Mouse (Mus musculus) ES-E14 (cell line): Measurements from ENCODE around the gene Cxcr5. TPM values are rescaled to one million over a fixed set of nuclear protein-coding genes. Genes with fewer than 3 reads are reported as not detected.

Source experiments
- DNase-seq: peaks from one replicate; pipeline ENCODE4 v3.0.0-alpha.2; 2013; ENCODE audit warnings: low read depth, low spot score
- H3K27ac ChIP-seq: 2 replicates; pipeline ENCODE4 v1.5.1; 2012; ENCODE audit warnings: low read depth, mild to moderate bottlenecking, low read length, moderate library complexity, mixed read lengths; ENCODE audit not compliant: poor library complexity, insufficient read depth, severe bottlenecking
- H3K36me3 ChIP-seq: 2 replicates; pipeline ENCODE4 v1.6.1; 2012; ENCODE audit warnings: mild to moderate bottlenecking, low read length, moderate library complexity, mixed read lengths; ENCODE audit not compliant: control insufficient read depth, poor library complexity, insufficient read depth, severe bottlenecking
- H3K4me1 ChIP-seq, 2 experiments: fragments of 150-350 bp in 1 of 2; sonication (generic) in 1 of 2; 2 replicates each; pipeline ENCODE4 v1.6.1; 2012; ENCODE audit warnings: low read length in 2 of 2, mild to moderate bottlenecking in 1 of 2, mixed read lengths in 1 of 2; ENCODE audit not compliant: control insufficient read depth in 2 of 2, insufficient read depth in 2 of 2, poor library complexity in 1 of 2
- H3K4me3 ChIP-seq, 2 experiments: fragments of 150-350 bp in 1 of 2; sonication (generic) in 1 of 2; 2 replicates each; pipeline ENCODE4 v1.5.1; 2012; ENCODE audit warnings: low read length in 2 of 2, low read depth in 1 of 2, mild to moderate bottlenecking in 1 of 2, mixed read lengths in 1 of 2; ENCODE audit not compliant: insufficient read depth in 1 of 2, poor library complexity in 1 of 2, severe bottlenecking in 1 of 2
- H3K9ac ChIP-seq: 2 replicates; pipeline ENCODE4 v1.6.1; 2012; ENCODE audit warnings: low read depth, mild to moderate bottlenecking, low read length, mixed read lengths; ENCODE audit not compliant: poor library complexity, insufficient read depth, severe bottlenecking
- H3K9me3 ChIP-seq: fragments of 150-350 bp; sonication (generic); 2 replicates; pipeline ENCODE4 v1.6.1; 2012; ENCODE audit warnings: low read depth, mild to moderate bottlenecking, low read length; ENCODE audit not compliant: control insufficient read depth, insufficient read depth
- CHD2 ChIP-seq: IDR thresholded peaks from 2 replicates; pipeline ENCODE4 v1.6.1; 2014; ENCODE audit warnings: mild to moderate bottlenecking, low read depth, low read length, inconsistent platforms
- HCFC1 ChIP-seq: IDR thresholded peaks from 2 replicates; pipeline ENCODE4 v1.6.1; 2012; ENCODE audit warnings: low read length, inconsistent platforms, borderline replicate concordance; ENCODE audit not compliant: insufficient read depth
- MAFK ChIP-seq: IDR thresholded peaks from 2 replicates; pipeline ENCODE4 v1.6.1; 2014; ENCODE audit warnings: mild to moderate bottlenecking, low read depth, low read length, inconsistent platforms; ENCODE audit not compliant: insufficient read depth
- ZC3H11A ChIP-seq: IDR thresholded peaks from 2 replicates; pipeline ENCODE4 v1.6.1; 2012; ENCODE audit warnings: low read depth, mild to moderate bottlenecking, inconsistent platforms, low read length, borderline replicate concordance
- ZNF384 ChIP-seq: IDR thresholded peaks from 2 replicates; pipeline ENCODE4 v1.6.1; 2012; ENCODE audit warnings: low read depth, low read length, inconsistent platforms
- in situ Hi-C, 2 experiments: fragments of 600-800 bp; cut with MboI; formaldehyde crosslinking; loops; one replicate each; pipeline ENCODE4 v1.15.1; 2025; ENCODE audit warnings: low sequenced_read_pairs in 2 of 2, inconsistent platforms in 1 of 2; ENCODE audit not compliant: unreplicated experiment in 2 of 2
- total RNA-seq: library from RNA; depleted of rRNA; stranded (reverse); fragments of 300-350 nt; gene quantifications from 2 replicates; pipeline ENCODE4 v1.2.3, GENCODE M21; 2012; rRNA removed

Gene Cxcr5
- total RNA-seq, 1 experiment: 0.31 TPM

DNA sequence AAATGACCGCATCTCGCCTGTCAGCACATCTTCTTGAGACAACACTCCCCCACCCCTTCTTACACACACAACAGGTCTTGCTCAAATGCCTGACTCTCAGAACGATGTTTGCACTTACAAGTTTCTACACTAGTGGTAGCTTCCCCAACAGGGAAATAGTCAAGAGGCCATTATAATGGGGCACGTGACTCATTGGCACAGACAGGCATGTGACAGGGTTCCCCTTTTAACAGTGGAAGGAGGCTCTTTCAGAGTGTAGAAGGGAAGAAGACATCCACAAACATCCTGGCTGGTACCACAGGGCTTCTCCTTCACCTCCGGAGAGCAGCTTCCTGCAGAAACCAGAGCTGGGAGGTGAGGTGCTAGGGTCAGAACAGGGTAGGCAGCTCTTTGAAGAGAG, 99.7 kb downstream of the Cxcr5 start:
- Histone ChIP-seq H3K4me1 (no peaks in the 10 kb centered on the region), H3K4me3 (no peak overlapping the region), H3K9ac (no peak overlapping the region), H3K9me3 (no peaks in the 10 kb centered on the region), H3K36me3 (no peaks in the 10 kb centered on the region), H3K27ac (no peak overlapping the region)
- in situ Hi-C loops: no loop called here
- TF ChIP-seq ZNF384 (no peak), HCFC1 (no peak), MAFK (no peak), CHD2 (no peak), ZC3H11A (no peak)
- DNase-seq: no peak

Other genes starting within 250 kb of the Cxcr5 start
- gene C2cd2l, start 241.6 kb downstream of the Cxcr5 start, total RNA-seq: 9.0 and 13.9 TPM in 2 replicates
- 16.3 and 17.9 TPM in 2 replicates for gene Dpagt1, start 235.9 kb downstream of the Cxcr5 start, total RNA-seq
- gene H2afx, start 227.2 kb downstream of the Cxcr5 start, total RNA-seq: 967 and 1,137 TPM in 2 replicates
- gene Hmbs, start 217.6 kb downstream of the Cxcr5 start, total RNA-seq: 69.9 and 71.3 TPM in 2 replicates
- gene Vps11, start 200.2 kb downstream of the Cxcr5 start, total RNA-seq: 35.0 and 35.8 TPM in 2 replicates
- gene Hyou1, start 182.4 kb downstream of the Cxcr5 start, total RNA-seq: 246 and 320 TPM in 2 replicates
- 9.8 and 10.0 TPM in 2 replicates for gene Slc37a4, start 165.0 kb downstream of the Cxcr5 start, total RNA-seq
- gene Rps25, start 154.7 kb downstream of the Cxcr5 start, total RNA-seq: 1,792 and 2,115 TPM in 2 replicates
- gene Trappc4, start 154.3 kb downstream of the Cxcr5 start, total RNA-seq: 88.2 and 95.1 TPM in 2 replicates
- 38.3 and 57.0 TPM in 2 replicates for gene Ccdc84, start 143.3 kb downstream of the Cxcr5 start, total RNA-seq
- 0.79 and 1.9 TPM in 2 replicates for gene Foxr1, start 120.7 kb downstream of the Cxcr5 start, total RNA-seq
- 0.31 and 1.1 TPM in 2 replicates for gene Upk2, start 106.9 kb downstream of the Cxcr5 start, total RNA-seq
- 4.9 and 6.7 TPM in 2 replicates for gene Bcl9l, start 79.1 kb downstream of the Cxcr5 start, total RNA-seq
- gene Ddx6, start 43.0 kb upstream of the Cxcr5 start, total RNA-seq: 34.9 and 52.7 TPM in 2 replicates
- not detected in 2 replicates for gene Treh, start 111.4 kb upstream of the Cxcr5 start, total RNA-seq
- gene Phldb1, start 173.3 kb upstream of the Cxcr5 start, total RNA-seq: 25.8 and 44.0 TPM in 2 replicates
- 46.4 and 72.3 TPM in 2 replicates for gene Arcn1, start 206.0 kb upstream of the Cxcr5 start, total RNA-seq
- 49.1 and 64.4 TPM in 2 replicates for gene Ift46, start 206.0 kb upstream of the Cxcr5 start, total RNA-seq
- gene Tmem25, start 237.4 kb upstream of the Cxcr5 start, total RNA-seq: 0.54 and 1.0 TPM in 2 replicates
- 0.80 and 2.2 TPM in 2 replicates for gene Ttc36, start 241.2 kb upstream of the Cxcr5 start, total RNA-seq